Mouse (Mus musculus) embryonic stem cell, embryonic (primary cell): Measurements from ENCODE around the gene Olfr250.
"Not testable (repeated sequence)": the region's sequence is repeated elsewhere in the genome, so short reads cannot be mapped to it uniquely, and the experiment has no call there.

ENCODE experiments used
- CTCF ChIA-PET, 4 experiments: fragments of 300-600 bp in 2 of 4; fragments of 350-600 bp in 2 of 4; sonication (Branson Sonifier 250); formaldehyde crosslinking; loops; one replicate each; lab custom pipeline; 2022; ENCODE audit warnings: inconsistent platforms in 2 of 4; lab: Charles Lee
- POLR2A ChIA-PET, 4 experiments: fragments of 300-600 bp in 2 of 4; fragments of 350-600 bp in 2 of 4; sonication (Branson Sonifier 250); formaldehyde crosslinking; loops; one replicate each; lab custom pipeline; 2022; ENCODE audit warnings: antibody characterized with exemption in 4 of 4, inconsistent platforms in 1 of 4; lab: Charles Lee

The Olfr250 gene

DNA sequence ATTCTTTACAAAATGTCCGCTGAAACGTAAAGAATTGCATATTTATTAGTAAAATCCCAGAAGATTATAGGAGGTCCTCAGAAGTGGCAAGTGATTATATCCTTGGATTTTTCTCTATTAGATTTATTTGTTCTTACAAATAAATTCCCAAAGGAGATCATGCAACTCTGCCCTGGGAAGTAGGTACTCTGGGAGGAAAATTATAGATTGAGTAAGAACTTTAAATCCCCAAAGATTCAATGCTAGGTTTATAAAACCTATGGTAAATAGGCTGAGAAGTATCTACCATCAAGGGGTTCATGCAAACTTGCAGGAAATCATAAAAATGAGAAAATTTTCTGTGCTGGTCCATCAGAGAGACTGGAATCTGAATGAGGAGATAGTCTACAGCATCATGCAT lies at the start of gene Olfr250:
Gene Olfr250 (plus strand): TSS at position 301 of the 400 bp plus-strand sequence.
- POLR2A ChIA-PET = no interaction called here
- CTCF ChIA-PET = no interaction called here

DNA sequence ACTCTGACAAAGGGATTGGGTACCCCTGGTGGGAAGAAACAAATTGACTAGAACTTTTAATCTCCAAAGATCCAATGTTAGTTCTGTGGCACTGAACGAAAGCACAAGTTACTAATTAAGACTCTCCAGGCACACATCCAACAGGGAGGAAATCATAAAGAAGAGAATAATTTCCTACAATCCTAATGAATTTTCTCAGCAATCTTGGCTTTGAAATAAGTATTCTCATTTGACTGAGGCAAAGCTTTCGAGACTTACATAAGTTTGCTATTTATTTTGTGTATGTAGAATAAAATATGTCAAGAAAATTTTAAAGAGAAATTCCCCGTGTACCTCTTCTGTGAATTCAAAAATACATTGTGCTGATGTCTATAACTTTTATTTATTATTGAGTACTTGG lies 37.9 kb upstream of the Olfr250 start, which contains the start of gene Olfr25:
Gene Olfr25 (plus strand): TSS at position 301 of the 400 bp plus-strand sequence.
- ChIA-PET POLR2A (interaction anchor here in 1 of 4 experiments (0.7 kb wide), 1 partner anchor 413 kb away, joined by 3 read pairs; no protein-coding TSS in a partner anchor), CTCF (no interaction called here)

DNA sequence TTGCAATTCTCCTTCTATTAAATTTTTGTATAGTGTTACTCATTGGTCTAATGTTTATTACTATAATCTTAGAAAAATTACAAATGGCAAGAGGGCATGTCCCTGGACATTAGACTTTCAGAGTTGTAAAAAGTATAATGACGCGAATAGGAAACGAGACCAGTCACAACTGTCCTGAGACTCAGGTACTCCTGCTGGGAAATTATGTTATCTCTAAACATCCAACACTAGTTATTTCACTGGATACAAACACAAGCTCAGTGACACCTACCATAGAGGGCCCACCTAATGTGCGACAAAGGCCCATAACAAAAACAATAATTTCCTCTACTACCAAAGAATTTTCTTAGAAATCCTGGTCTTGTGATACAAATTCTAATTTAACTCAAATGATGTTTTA lies 18.6 kb upstream of the Olfr250 start, which contains the start of gene Olfr898:
Gene Olfr898 (plus strand): TSS at position 301 of the 400 bp plus-strand sequence.
- ChIA-PET CTCF (no interaction called here), POLR2A (no interaction called here)

DNA sequence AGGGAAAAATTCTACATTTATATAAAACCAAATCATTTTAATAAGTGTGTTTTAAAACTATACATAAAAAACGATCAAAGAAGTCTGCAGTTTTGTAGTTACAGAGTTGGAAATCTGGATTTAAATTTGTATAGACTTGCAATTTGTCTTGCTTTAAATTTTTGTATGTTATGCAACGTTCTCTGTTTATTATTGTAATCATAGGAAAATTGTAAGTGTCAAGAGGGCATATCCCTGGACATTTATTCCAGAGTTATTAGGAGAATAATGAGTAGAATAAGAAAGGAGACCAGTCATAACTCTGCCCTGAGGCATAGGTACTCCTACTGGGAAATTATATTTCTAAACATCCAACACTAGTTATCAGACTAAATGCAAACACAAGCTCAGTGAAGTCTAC lies 10.1 kb downstream of the Olfr250 start, which contains the start of gene Olfr251:
Gene Olfr251 (plus strand): TSS at position 301 of the 400 bp plus-strand sequence.
- ChIA-PET POLR2A (no interaction called here), CTCF (no interaction called here)

DNA sequence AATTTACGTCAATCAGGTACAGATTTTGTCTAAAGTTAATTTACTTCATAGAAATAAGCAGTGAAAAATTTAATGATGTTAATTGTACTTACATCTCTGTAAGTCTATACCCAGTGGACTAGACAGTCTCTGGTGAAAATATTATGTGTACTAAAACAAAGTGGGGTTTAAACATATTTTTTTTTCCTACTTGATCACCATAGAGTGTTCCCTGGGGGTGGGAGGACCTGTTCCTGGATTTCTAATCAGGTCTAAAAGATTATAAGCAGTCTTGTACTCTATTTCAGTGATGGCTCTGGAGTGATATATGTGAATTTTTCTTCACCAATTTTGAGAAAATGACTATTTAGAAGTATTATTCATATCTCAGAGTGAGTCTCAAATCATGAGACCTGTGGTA lies 34.7 kb downstream of the Olfr250 start, which contains the start of gene Olfr147:
Gene Olfr147 (plus strand): TSS at position 301 of the 400 bp plus-strand sequence.
- POLR2A ChIA-PET = no interaction called here
- CTCF ChIA-PET = no interaction called here

DNA sequence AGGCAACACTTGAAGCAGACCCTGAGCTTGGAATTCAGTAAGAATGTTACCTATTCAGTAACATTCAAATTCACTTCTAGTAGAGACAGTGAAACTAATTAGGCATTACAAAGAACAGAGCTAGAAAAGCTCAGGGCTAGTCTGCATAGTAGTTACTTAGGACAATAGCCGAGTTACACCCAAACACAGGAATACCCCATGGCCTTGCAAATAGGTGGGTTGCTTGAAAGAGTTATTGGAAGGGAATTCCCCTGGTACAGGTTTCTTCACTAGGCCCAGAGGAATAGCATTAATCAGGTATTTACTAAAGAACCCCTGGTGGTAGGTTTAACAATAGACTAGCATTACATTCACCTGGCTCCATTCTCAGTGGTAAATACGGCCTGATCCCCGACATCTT lies 40.8 kb downstream of the Olfr250 start:
- CTCF ChIA-PET = not testable (repeated sequence)

DNA sequence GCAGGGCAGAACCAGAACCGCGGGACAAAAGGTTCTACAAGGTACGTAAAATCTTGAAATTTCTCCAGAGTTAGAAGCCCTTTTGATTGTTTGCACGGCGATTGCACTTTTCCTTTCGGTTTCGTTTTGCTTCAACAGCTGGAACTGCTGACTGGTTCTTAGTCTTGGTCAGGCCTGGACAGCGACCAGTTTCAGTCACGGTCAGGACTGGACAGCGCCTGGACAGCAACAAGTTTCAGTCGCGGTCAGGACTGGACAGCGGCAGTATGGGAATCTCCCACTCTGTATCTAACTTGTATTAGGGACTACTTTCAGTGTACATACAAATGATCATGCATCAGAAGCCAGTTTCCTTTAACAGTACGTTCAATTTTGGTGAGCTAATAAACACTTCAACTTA lies 46.8 kb downstream of the Olfr250 start:
- POLR2A ChIA-PET, CTCF ChIA-PET: not testable (repeated sequence)

More for the DNA sequence above, 40.8 kb downstream of the Olfr250 start:
- POLR2A ChIA-PET = interaction anchor here in 2 of 4 experiments (0.6 to 1.5 kb wide), 2 partner anchors 236 to 745 kb away, joined by 3 to 7 read pairs; no protein-coding TSS in a partner anchor
